Mouse (Mus musculus) retina, adult 2 months (tissue): ENCODE results near the gene Alg13.

Experiments
- DNase-seq: peaks from one replicate; pipeline ENCODE4 v3.0.0-alpha.2; 2012; ENCODE audit warnings: low read depth, low spot score

Alg13 gene

DNA sequence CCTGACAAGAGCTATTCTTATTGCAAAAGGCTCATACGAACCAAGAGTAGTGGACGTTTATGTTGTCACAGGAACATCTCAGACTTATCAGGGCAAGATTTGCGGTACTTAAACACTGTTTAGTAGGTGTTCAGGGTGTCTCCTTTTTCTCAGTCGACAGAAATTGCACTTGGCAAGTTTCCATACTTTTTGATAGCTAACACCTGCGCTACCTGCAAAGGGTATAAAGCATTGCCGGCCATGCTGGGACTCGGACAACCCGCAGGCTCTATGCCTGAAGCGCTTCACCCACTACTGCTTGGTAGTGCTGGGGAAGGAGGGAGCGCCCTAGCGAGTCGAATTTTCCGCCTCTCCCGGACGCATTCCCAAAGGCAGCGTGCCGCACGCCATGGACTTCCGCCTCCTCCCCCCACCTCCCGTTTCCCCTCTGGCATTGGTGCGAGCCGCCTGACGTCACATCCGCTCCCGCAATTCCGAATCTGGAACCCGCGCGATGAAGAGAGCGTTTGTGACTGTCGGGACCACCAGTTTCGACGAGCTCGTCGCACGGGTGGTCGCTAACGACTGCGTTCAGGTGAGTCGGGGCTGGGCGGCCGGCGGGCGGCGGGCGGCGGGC is at the start of gene Alg13:
TSS of gene Alg13 (plus strand) at position 257 of the 616 bp plus-strand sequence.
- peak; percentile 55 for DNase-seq

DNA sequence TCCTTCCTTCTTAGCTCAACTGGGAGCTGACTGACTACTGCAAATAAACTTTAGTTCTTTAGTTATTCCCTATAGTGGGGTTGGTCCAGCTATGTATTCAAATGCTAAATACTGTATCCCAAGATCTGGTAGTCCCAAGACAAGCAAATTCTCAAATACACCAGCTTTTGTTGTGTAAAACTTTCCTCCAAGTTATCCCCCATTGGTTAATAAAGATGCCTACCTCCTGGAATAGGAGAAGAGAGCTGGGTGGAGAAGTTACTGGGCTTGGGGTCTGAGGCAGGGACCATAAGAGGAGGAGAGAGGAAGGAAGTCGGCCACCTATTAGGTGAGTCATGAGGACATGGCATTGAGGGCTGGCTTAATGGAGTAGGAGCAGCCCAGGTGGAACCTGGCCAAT is 49.0 kb upstream of the Alg13 start:
- DNase-seq: no peak

DNA sequence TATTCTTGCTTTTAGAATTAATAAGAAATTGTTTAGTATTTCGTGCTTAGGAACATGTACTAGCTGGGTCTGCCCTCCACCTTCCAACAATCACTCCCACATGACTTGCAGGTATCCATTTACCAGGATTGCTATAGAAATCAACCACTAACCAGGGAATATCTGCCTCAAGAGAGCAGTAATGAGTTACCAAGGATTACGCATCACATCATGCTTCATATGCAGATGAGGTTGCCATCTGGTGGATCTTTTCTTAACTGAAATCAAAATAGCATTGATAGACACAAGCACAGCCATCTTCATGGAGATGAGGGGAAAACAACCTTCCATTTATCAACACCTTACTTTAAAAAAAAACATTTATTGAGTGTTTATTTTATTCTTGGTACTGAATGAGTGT is 16.1 kb upstream of the Alg13 start:
- no peak for DNase-seq

DNA sequence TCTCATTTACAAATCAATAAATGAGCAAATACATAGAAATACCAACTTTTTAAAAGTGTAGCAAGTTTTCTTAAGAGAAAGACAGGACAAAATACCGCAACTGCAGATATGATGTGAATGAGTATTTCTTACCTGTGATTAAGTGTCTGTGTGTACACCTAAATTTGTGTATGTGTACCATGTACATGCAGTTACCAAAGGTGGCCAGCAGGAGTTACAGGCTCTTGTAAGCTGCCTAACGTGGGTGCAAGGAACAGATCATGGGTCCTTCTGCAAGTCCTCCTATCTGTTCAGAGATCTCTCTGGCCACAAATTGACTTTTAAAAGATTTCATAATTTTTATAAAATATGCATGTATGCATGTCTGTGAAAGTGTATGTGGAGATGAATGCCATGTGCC is 11.9 kb upstream of the Alg13 start:
- DNase-seq: no peak

DNA sequence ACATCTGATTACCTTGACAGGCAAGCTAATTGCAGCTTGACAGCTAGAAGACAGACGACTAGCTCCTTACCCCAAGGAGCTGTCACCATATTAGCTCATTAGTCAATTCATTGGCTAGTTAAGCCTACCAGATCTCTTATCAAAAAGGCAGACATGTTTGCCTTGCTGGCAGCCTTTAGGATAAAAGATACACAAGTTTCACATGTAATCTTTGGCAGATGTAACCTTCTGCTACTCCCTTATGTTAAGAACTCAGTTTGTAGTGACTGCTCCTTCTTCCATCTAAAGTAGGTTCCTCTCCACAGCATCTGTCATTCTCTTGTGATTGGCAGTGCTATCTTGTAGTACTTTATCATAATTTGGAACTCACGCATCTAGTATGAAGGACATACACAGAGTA is 3.6 kb upstream of the Alg13 start:
- DNase-seq: no peak

DNA sequence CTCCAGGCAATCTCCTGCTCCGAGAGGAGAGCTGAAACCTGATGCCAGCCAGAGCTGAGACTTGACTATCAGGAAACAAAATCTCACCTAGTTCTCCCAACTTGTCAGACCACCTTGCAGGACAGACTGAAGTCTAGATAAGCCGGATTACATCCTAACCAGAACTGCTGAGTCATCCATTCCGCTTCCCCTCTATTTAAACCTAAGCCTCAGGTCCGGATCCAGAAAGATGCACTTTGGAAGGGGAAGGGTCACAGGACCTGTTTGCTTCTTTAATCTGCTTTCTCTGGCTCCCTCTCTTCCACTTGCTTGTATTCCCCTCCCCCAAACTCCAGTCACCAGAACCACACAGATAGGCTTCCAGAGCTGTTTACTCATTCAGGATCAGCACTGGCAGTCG is 2.6 kb upstream of the Alg13 start:
- DNase-seq: no peak

DNA sequence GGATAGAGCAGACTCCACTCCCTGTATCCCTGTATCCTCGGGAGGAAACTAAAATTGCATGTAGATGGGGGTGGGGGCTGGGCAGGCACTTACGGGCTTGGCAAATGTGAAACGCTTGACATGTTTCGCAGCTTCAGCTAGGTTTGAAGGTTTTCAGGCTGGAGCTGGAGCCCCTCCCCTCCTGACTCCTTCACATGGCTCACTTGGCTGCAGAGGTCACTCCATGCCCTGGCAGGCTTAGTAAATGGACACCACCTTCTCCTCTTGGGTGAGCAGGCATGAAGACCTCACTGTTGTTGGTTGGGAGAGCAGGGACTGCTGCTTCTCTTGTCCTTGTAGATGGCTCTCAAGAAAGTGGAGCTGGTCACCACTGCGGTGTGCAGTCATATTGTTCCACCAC is 1.6 kb upstream of the Alg13 start:
- DNase-seq: no peak

DNA sequence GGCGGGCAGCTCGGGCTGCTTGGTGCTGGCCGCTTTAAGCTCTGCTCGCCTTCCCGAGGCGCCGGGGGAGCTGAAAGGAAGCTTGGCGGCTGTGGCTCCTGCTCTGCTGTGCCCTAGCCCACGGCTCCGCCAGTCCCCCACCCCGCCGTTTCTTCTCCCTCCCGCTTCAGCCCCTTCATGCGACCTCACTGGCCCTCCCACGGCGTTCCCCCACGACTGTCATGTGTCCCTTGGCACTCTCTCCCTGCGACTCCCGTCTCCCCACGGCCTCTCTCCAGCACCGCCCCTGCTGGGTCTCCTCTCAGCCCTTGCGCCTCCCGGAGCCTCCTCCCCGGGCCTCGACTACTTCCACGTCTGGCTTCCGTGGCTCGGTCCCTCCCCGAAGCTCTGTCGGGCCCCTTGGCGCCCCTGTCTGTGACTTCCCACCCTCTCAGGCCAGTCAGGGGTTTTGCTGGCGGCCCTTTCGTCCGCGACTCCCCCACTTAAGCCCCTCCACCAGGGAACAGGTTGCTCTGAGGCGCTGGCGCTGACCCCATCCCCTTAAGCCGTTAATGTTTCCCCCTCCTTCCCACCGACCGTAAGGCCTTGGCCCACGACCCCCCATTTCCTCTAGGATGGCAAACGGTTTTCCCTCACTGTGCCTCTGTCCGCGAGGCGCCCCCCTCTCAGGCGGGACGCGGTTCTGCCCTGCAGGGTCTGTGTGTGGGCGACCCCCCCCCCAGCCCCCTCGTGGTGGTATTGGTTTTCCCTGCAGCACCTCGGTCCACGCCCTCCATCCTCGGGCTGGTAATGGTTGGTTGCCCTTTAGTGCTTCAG is 768 bp downstream of the Alg13 start:
- no peak for DNase-seq

DNA sequence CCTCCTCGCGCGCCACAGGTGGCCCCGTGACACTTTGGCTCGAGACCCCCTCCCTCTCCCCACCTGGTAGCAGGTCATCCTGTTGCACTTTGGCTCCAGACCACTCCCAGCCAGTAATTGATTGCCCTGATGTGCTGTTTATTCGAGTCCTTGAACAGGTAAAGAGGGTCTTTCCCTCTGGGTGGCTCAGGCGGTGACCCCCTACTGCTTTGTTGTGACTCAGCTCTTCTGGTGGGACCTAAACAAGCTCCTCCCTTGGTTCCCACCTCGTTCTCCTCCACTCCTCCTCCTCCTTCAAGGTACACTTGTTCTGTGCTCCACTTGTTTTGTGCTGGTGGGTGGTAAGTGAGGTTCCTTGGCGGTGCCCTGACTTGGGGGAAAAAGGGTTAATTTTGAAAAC is 1.8 kb downstream of the Alg13 start:
- no peak for DNase-seq

DNA sequence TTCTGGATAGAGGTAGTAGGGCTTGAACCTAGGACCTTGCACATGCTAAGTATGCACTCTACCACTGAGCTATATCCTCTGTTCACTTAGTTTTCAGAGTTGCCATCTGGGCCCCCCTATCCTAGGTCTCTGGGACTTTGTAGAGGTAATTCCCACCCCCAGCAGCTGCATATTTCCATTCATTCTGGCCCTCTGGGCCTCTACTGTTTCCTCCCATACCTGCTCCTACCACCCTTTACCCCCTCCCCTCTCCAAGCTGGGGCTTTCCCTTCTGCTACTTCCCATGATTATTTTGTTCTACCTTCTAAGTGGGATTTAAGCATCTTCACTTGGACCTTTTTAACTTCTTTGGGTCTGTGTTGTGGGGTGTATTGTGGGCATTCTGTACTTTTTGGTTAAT is 7.8 kb downstream of the Alg13 start:
- no peak for DNase-seq

DNA sequence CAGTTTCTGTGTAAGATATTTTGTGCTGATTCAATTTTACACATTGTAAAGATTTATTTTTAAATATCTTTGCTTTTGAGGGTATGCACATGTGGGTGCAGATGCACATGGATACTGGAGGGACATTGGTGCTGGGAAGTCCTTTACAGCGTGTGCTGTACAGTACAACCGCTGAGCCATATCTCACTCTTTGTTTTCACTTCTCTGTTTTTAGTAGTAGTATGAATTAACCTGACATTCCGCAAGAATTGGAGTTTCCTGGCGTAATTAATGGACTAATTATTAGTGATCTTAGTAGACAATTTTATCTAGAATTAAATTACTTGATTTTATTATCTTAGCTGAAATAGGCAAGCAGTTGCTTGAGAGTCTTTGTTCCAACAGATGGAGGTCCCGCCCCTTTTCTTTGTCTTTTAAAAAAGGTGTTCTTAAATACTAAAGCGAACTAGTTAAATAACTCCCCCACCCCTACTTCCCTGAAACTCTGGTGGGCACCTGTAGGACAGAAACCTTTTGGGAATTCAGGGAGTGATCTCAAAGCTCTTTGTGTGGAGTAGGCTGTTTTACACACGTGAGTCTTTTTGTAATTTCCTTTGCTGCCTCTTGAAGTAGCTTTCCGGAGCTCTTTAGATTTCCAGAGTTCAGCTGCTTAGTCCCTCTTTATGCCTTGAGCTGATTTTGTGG is 17.9 kb downstream of the Alg13 start:
- no peak for DNase-seq

DNA sequence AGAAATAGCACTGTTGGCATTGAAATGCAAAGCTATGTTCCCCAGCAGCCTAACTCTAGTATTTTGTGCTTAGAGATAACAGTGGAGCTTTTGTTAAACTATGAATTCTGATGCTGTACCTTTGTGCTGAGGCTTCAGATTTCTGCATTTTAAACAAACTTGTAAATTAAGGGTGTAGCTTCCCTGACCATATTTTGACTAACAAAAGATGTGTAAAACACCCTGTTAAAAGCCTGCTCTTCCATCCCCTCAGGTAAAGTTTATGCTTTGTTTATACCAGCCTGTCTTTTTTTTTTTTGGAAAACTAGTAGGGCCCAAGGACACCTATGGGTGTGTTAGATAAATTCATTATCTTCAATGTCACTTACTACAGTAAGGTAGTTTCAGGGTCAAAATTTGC is 20.3 kb downstream of the Alg13 start:
- no peak for DNase-seq

DNA sequence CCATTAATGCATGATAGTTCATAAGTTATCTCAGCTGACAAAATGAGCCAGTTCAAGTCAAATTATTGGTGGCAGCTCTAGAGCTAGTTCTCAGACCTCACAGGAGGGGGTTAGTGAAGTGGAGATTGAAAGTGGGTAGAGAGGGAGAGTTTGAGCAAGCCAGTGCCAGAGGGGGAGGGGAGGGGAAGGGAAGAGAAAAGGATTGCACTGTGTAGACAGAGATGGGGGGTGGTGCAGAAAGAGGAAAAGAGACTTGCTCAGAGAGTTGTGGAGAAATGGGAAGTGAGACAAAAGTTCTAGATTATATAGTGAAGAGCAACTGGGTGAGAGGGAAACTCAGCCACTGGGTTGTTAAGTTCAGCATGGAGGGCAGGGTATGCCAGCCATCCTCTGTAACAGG is 20.8 kb downstream of the Alg13 start:
- no peak for DNase-seq

DNA sequence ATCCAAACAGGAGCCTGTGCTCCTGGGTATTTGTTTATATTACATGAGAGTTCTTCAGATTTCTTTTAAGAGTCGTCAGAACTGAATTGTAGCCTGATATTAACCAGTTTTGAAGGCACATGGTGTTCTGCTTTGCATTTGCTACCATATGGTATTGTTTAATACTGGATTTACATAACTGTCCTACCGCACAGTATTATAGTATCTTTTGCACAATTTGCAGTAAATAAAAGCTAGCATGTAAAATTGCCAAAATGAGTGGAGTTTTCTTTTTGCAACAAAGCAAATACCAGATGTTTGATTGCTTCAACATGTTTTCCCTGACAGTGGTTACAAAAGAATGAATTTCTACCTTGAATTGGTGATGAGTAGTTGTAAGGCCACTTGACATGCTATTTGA is 56.6 kb downstream of the Alg13 start:
- DNase-seq: no peak

DNA sequence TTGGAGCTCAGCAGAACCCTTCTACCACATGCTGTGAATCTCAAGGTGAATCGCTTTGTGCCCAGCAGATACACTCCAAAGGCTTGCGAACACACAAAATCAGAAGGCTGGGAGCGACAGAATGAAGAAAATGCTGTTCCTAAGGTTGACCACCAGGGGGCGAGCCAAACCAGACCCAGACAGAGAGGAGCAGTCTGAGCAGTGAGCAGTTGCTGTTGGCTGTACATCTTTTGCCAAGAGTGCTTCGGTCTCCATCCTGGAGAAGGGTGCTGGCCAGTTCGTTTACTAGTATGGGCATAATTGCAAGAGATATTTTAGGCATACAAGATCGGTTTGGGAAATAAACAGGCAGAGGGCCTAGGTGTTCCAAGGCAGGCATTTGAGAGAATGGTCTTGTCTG is 85.9 kb downstream of the Alg13 start:
- DNase-seq: peak; percentile 2

DNA sequence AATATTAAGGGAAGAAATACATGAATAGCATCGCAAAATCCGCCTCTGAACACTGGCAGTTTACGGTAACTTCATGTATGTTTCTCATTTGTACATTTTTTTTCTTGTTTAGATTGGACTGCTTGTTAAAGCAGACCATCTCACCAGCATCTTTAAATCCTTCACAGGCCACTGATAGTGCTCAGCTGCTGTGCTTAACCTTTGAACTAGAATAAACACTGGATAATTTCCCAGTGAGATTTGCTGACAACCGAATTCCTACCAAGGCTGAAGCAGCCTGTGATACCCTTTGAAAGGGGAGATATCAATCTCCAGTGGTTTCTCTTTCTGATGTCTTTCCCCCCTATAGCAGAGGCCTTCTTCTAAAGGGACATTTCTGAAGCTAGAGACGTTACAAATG is 90.4 kb downstream of the Alg13 start:
- no peak for DNase-seq

DNA sequence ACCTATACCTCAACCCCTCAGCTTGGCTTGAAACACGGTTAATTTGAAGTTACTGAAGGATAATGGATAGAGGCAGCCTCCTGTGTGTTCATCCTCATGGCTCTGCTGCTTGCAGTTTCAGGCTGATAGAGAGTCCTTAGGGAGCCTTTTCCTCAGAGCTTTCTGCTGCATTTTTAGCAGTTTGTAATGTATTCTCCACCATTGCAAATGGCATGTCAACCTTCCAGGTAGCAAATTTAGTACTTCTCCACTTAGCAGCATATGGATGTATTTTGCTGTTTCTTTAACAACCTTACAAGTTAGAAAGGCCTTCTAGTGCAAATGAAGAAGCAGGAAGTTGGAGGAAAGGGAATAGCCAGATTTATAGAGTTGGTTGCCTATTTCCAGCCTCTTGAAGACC is 102.7 kb downstream of the Alg13 start:
- no peak for DNase-seq

DNA sequence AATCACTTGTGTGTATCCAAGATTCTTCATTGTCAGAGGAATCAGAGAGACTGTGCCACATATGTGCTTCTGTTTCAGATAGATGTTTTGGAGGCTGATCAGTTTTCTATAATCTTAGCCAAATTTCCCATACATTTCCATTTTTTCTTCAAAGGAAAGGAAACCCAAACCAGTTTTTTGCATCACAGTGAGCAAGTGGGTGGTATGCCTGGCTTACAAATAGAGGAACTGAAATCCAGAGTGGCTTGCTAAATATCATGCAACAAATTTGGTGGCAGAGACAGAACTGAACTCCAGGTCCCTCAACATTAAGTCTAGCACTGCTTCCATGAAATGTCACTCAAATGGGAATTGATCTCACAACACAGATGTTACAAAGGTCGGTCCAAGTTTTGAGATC is 103.5 kb downstream of the Alg13 start:
- DNase-seq: no peak

DNA sequence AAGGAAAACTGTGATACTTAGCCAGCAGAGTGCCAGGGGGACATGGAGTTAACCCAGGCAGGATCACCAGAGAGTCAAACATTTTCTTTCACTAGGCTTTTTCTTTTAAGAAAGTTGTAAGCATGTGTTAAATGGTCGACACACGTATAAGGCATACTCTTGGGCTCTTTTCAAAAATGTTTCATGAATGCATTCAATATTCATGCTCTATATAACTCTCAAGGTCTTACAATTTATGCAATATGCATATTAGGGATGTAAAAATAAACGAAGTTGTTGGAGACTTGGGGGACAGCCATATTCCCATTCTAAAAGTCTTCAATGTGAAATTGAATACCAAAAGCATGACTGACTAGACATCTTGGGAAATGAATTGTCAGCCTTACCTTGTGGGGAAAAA is 106.2 kb downstream of the Alg13 start:
- DNase-seq: no peak
